Mouse (Mus musculus) mammary gland, adult 2 months (tissue): Measurements from ENCODE around the gene Ltc4s. TPM values are rescaled to one million over a fixed set of nuclear protein-coding genes. Genes with fewer than 3 reads are reported as not detected.

Experiments
- polyA plus RNA-seq: library from polyadenylated mRNA; depleted of rRNA; stranded (reverse); fragments of >200 nt; gene quantifications from 2 replicates; pipeline ENCODE4 v1.2.3, GENCODE M21; 2012; ENCODE audit warnings: low replicate concordance; rRNA removed

Ltc4s gene
- polyA plus RNA-seq = 181 and 383 TPM in 2 replicates

DNA sequence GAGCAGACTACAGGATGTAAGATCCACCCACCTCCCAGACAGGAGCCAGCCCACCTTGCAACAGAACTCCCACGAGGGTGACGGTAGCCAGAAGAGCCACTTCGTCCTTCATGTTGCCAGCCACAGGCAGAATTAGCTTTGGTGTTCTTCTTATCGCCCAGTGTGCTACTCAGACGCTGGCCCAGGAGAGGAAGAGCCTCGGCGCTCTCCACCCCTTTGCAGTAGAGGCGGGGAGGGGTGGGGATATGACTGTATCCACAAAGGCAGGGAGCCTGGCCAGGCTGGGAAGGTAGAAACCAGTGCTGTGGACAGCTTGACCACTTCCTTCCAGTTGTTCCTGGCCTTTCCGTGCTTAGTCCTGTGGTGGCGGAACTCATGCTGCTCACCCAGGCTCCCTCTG, at the start of gene Ltc4s:
Gene Ltc4s (minus strand): TSS at position 293 of the 400 bp plus-strand sequence.

DNA sequence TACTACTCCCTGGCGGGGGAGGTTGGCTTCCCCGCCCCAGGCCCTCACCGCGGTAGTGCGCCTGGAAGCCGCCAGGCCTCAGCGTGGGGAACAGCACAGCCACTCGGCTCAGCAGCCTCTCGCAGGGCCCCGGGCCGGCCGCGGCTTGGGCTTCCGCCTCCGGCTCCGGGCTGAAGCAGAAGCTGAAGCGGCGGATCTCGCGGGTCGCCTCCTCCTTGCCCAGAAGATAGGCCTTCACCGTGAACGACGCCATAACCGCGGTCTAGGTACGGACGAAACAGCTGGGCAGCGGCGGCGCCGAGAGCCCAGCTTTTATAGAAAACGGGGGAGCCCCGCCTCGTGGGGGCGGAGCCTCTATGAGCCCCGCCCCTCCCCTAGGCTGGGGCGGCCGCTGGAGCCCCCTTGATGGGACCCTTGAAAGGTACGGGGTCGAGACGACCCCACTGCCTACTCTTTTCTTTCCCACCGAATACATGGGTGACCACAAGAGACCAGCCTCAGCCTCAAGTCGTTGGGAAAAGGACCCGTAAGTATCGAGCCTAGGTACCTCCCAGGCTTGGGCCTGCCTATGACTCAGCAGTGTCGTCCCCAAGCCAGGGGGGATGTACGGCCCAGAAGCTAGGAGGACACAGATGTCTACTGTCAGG, 27.8 kb downstream of the Ltc4s start, which contains the start of the genes Sqstm1 and Mgat4b:
Gene Sqstm1 (minus strand): TSS at position 323 of the 647 bp plus-strand sequence.
Gene Mgat4b (plus strand): TSS at position 386 of the 647 bp plus-strand sequence.

Other genes starting within 250 kb of the Ltc4s start
- gene Rnf130, start 213.3 kb downstream of the Ltc4s start, polyA plus RNA-seq = 43.9 and 74.4 TPM in 2 replicates
- gene Tbc1d9b, start 107.2 kb downstream of the Ltc4s start, polyA plus RNA-seq = 57.3 and 58.4 TPM in 2 replicates
- 5.9 and 6.3 TPM in 2 replicates for gene Mrnip, start 64.2 kb downstream of the Ltc4s start, polyA plus RNA-seq
- 228 and 233 TPM in 2 replicates for gene Sqstm1, start 27.8 kb downstream of the Ltc4s start, polyA plus RNA-seq
- 77.4 and 146 TPM in 2 replicates for gene Mgat4b, start 27.7 kb downstream of the Ltc4s start, polyA plus RNA-seq
- 13.6 and 24.3 TPM in 2 replicates for gene Maml1, start 53.7 kb upstream of the Ltc4s start, polyA plus RNA-seq
- 23.4 and 58.7 TPM in 2 replicates for gene Canx, start 87.1 kb upstream of the Ltc4s start, polyA plus RNA-seq
- not detected in 2 replicates for gene Cby3, start 115.8 kb upstream of the Ltc4s start, polyA plus RNA-seq
- gene Hnrnph1, start 138.4 kb upstream of the Ltc4s start, polyA plus RNA-seq = 26.2 and 56.4 TPM in 2 replicates
- 16.3 and 26.0 TPM in 2 replicates for gene Rufy1, start 192.5 kb upstream of the Ltc4s start, polyA plus RNA-seq